Mouse (Mus musculus) kidney, postnatal 25 days (tissue): Measurements from ENCODE around the gene Fyn.

Source experiments
- DNase-seq, 2 experiments: peaks; one replicate each; pipeline ENCODE4 v3.0.0; 2021; ENCODE audit warnings: mixed read lengths in 2 of 2

Gene Fyn

DNA sequence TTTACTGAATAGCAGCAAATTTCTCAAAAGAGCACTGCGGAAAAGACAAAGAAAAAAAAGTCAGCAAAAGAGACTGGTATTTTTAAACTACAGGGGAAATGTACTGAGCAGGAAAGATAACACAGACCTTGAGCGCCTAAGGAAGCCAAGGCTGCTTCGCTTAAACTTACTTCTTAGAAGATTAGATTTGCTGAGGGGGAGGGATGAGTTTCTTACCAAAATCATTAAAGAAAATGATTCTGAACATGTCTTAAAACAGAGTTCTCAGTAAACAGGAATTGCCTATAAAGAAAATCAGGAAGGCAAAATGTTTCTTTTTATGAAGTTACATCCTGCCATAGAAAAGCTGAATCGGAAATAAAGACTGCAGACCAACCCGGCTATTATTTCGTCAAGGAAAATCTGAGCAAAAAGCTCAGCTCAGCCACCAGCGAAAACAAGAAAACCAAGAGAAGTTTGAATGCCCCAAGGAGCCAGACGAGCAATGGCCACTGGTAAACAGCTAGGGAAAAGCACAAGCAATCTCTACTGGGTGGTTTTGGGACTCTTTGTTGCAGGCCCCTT, at the start of gene Fyn:
TSS of gene Fyn (plus strand) at position 284 of the 564 bp plus-strand sequence.
- DNase-seq: no peak

DNA sequence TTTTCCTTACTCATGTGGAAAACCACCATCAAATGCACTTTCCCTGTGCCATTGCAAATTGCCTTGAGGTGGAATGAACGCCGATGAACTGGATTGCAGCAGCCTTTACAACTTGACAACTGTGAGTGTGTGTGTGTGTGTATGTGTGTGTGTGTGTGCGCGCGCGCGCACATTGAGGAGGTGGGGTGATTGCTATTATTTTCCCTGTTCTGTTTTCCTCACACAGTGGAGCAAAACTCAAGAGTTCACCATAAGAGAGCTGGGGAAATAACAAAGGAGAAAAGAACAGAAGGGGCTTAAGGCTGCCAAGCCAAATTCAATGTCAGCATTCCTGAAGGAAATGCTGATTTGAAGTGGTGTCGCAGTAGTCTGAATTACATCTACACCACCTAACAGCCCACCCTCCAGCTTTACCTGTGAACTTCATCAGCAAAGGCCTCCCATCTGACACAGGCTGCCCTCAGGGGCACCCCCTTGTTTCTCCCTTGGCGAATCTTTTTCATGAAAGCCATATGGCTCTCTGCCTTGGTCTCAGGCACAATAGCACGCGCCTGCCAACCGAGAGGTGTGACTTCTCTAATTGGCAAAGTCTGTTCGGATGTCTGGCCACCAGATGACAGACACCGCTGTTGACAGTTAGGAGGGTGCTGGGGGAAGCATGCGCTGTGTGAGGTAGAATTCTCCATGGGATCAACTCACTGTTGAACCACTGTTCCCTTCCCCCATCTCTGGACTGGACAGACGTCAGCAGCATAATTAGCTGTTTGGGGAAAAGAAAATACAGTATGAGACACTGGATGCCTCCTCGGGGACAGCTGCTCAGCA, 47.6 kb upstream of the Fyn start:
- no peak for DNase-seq

DNA sequence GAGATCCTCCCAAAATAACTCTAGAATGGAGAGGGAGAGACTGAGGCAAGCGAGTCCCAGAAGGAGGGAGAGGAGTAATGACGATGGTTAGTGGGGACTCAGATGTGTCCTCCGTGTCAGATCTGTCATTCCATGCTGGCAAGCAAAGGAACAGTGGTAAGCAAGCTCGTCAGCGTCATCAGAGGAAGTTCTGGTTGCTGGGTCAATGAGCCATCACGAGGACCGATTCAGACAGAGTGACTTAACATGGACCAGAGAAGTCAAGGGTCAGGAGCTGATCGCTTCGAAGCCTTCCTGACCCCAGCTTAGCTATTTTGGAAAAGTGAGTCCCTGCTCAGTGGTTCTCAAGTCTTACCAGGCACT, 47.1 kb upstream of the Fyn start:
- no peak for DNase-seq

DNA sequence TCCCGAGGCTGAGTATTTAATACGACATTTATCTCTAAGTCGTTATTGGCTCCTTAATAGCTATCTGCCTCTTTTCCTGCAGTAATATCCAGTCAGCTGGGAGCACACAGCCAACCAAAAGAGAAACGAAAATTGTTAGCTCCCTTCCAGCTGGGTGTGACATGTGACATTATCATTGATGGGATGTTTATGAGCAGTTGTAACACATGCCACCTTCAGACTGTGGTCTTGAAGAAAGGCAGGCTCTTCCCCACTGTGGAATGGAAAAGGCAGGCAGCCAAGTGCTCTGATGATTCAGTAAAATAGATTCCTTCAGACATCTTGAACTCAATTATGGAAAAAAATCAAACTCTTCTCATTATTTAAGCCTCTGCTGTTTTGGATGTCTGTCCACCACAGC, 46.5 kb upstream of the Fyn start:
- no peak for DNase-seq

DNA sequence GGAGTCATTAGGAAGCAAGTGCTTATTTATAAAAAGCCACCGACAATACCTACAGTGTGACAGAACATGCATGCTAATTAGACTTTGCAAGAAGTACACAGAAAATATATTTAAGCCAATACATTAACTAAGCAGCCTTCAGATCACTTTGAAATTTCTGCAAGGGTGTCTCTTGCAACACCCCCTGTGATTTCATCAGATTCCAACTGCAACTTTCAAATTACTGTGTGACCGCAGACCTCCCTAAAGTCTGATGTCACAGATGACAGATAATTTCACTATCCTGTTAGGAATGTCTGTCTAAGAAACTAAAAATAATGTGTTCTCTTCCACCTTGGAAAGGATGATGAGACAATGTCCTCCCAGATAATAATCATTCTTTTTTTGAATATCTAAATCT, 44.4 kb upstream of the Fyn start:
- DNase-seq: no peak

DNA sequence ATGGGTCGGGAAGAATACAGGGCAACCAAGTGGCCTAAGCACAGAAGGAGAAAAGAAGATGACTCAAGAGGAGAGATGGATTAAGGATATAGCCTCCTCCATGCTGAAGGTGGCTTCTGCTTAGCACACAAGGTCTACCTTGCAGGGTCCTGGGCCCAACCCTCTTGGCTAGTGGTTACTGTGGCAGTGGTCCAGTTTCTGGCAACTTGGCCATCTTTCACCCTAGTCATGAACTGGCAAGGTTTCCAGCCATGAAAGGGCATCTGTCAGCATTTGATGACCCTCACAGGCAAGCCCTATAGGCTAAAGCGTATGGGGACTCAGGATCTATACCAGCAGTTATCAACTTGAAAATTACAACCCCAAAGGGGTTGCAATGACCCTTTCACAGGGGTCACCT, 40.0 kb upstream of the Fyn start:
- DNase-seq: no peak

DNA sequence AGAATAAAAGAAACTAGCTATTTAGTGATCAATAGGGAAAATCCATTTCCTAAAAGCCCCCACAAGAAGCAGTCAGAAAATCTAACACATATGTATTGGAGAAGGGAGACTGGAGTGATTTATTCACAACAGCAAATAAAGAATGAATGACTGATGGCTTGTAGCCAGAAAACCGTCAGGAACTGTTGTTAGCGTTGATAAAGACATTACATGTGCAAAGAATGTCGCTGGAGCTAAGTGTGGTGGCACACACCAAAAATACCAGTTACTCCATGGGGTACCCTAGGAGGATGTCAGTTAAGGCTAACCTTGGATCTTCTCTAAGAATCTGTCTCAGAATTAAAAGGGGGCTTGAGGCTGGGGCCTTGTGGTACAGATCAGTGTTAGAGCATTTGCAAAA, 34.3 kb upstream of the Fyn start:
- DNase-seq: no peak

DNA sequence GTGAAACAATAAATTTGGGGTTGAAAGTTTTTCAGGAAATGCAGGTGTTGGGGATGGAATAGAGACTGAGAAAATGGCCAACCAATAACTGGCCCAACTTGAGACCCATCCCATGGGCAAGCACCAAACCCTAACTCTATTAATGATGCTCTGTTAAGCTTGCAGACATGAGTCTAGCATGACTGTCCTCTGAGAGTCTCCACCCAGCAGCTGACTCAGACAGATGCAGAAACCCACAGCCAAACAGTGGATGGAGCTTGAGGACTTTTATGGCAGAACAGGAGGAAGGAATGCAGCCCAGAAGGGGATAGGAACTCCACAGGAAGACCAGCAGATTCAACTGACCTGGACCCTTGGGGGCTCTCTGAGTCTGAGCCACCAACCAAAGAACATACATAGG, 32.8 kb upstream of the Fyn start:
- DNase-seq: no peak

DNA sequence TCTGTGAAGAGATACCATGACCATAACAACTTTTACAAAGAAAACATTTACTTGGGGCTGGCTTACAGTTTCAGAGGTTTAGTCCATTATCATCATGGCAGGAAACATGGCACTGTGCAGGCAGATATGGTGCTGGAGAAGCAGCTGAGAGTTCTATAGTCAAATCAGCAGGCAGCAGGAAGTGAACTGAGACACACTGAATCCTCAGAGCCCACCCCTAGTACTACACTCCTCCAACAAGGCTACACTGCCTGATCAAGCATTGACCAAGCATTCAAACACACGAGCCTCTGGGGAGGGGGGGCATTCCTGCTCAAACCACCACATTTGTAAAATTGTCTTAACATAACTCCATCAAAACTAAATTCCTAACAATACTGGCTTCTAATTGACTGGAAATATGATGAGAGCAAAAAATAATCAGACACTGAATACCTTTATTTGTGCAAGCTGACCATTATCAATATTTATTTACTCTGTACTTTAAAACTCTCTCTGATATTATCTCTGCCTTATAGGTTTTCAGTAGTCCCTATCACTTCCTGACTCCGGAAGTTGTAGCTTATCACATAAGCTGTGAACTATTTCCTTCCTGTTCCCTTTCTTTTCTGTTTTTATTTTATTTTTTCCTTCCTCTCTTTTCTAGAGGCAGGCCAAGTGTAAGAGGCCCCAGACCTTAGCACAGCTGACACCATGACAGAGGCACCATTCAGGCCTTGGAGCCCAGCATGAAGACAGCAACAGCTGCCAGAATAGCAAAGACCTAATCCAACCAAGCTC, 29.3 kb upstream of the Fyn start:
- DNase-seq: no peak

DNA sequence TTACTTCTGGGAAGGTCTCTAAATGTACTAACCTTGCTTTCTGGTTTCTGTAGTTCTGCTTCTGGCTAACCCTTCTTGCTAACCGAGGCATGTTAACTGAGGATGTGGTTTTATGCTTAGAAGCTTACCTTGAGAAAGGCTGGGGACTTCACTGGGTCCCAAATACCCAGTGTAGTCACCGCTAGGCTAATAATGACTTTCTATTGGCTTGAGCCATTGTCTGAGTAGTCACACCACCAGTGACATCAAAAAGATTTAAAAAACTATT, 28.8 kb upstream of the Fyn start:
- DNase-seq: no peak

DNA sequence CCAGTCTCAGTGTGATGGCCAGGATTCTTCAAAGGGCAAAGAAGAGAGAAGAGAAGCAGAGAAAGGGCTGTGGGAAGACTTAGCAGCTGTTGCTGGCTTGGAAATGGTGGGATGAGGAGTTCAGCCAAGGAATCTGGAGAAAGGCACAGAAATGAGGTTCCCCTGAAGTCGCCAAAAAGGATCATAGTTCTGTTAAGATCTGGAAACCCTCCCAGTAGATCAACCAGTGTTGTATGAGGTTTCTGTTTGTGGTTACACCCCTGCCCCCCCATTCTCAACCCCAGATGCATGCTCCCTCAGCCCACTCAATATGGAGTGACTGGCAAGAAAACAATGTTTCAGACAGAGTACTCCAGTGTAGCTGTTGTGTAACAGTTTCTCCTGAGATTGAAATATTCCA, 25.1 kb upstream of the Fyn start:
- DNase-seq: no peak

DNA sequence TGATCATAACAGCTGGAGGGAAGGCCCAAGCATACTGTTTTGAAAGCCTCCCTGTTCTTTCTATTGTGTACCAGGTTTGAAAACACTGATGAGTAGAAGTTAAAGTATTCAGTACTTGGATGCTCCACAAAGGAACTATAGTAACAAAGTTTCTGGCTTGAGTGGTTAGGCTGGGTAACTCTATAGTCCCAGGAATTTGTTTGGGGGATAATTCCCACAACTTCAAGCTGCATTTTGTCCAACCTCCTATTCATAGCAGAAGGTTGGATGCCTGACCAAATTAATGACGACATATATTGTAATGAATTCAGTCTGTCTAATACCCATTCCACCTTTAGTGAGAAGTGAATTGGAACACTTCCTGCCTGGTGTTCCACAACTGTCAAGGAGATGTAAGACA, 22.7 kb upstream of the Fyn start:
- DNase-seq: no peak

DNA sequence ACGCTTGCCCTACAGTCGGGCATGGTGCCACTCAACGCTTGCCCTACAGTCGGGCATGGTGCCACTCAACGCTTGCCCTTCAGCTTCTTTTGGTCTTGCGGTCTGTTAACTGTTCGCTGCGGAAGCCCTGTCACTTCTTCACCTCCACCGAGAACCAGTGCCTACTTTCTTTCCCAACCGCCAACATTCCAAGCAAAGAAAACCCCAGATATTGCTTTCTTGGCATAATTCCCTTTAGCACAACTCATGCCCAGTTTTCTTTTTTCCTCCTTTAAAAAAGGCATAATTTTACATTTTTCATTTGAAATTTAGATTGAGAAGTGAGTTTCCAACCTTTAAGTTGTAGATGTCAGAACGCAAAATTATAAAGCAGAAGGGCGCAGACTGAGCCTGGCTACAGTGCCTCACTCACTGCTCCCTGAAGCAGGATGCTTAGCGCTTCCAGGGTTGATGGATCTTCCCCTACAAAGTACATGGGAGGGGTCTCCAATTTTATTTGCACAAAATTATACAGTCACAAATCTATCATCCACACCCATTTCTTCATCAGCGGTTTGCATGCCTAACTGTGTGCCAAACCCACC, 18.8 kb upstream of the Fyn start:
- DNase-seq: no peak

DNA sequence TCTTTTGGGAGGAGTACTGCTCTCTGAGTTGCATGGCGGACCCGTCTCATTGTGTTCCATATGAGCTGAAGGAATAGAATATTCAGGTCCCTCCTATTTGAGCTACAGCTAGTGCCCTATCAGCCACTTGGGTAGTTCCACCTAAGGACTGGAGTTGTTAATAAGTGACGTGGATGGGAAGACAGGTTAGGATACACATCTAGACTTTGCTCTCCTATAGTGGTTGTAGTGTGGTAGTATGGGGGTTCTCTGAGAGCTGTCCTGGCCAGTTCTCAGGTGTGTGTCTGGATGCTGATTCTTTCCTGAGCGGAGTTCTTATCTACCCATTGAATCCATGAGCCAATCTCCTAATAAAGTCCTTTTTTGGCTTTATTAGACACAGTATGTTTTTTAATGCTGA, 4.5 kb upstream of the Fyn start:
- no peak for DNase-seq

DNA sequence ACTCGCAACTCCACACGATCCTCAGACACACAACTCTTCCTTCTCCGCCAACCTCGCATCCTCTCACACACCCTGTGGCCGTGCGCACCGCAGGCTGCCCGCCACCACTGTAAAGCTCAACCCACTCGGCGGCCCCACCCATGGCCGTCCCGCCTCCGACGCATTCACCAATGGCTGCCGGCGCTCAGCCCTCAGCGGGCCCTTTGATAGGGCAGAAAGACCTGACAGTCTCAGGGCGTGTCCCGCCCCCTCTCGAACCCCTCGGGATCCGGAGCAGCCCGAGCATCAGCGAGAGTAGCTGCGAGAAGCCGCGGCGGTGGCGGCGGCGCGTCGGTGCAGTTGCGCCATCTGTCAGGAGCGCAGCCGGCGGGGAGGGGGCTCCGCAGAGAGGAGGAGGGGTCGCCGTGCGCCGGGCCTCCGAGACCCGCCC, 862 bp downstream of the Fyn start:
- DNase-seq: peak; percentile 92 to 96

DNA sequence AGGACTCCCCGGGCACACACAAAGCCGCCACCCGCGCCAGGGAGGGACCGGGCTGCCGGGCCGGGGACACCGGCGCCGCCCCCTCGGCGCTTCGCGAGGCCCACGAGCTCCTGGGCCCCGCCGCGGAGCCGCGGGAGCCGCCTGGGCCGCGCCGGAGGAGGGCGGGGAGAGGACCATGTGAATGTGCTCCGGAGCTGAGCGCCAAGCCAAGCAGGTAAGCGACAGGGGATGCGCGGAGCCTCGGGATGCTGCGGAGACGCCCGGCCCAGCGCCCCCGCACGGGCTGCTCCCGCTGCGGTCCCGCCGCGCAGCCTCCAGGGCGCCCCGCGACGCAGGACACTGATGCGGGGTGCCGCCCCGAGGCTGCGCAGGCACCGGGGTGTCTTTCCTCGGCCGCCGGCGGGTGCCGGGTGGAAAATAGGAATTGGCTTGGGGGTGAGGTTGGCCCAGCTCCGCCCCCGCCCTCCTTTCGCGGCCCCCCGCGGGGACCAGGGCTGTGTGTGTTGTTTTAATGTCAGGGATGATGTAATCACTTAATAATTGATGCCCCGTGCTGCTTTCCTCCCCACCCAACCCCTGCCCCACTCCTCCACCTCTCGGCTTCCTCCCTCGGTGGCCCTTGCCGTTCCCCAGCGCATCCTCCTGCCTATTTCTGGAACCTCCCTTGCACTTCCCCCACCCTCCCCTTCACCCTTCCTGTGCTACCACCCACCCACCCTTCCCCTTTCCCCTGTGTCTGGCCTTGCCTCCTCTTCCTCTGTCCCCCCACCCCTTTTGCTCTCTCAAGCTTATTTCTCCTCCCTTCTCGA, 1.5 kb downstream of the Fyn start:
- peak; percentile 10 to 64 for DNase-seq

DNA sequence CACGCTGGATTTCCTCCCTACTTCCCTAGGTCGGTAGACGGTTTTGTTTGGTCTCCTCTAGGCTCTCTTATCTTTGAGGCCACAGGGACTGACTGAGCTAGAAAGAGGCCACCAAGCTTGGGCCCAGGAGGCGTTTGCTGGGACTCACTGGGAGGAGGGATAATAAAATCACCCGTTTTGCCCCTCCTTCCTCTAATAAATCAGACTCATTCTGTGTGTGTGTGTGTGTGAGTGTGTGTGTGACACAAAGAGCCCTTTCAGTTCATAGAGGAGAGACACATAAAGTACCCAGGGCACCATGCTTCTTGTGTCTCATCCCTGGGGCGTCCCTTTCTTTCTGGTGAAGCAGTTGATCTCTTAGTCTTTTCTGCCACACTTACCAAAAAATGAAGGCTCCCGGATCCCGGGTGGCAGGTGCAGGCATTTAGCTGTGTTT, 2.1 kb downstream of the Fyn start:
- peak in 1 of 2 experiments; percentile 14 for DNase-seq

DNA sequence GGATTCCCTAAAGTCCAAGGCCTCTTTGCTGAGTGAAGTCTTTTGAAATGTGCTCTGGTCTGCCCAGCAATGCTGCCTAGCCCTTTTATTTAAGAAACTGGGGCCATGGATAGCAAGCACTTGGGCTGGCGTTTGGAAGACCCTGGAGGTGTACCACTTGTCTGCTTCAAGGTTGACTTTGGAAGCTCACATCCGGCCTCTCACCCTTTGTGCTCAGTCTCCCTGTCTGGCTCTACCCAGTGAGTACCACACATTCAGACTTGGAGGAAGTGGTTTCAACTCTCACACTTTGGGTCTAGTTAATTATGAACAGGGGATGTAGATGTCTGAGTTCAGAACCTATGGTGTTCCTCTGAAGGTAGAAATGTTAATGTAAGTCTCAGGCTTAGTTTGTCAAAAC, 2.8 kb downstream of the Fyn start:
- DNase-seq: no peak

DNA sequence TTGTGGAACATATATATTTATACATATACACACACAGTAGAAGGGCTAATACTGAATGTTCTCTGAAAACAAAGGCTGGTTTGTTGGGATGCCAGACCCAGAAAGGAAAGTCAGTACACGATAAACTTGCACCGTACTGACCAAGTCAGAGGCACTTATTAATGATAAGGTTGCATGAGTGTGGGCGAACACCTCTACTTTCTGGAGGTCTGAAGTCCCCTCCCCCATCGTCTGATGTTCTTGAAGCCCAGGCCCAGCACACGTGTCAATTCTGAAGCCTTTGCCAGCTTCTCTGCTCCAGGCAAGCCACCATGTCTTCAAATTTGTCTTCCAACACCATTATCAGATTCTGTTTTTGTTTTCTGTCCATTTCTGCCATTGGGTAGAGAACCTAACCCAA, 3.3 kb downstream of the Fyn start:
- no peak for DNase-seq

DNA sequence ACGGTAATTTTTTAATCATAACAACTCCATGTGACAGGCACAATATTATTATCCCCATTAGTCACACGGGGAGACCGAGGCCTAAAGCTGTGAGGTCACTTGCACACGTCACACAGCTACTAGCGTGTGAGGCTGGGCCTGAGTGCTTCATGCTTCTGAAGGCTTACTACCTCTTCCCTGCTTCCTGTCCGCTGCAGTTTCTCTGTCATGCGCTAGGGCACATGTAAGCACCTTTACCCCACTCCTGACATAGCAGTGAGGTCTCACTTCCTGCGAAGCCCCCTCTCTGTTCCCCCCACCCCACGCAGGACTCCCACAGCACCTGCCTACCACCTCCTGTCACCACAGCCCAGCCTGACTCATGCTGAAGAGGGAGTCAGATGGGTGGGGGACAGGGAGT, 8.0 kb downstream of the Fyn start:
- no peak for DNase-seq

DNA sequence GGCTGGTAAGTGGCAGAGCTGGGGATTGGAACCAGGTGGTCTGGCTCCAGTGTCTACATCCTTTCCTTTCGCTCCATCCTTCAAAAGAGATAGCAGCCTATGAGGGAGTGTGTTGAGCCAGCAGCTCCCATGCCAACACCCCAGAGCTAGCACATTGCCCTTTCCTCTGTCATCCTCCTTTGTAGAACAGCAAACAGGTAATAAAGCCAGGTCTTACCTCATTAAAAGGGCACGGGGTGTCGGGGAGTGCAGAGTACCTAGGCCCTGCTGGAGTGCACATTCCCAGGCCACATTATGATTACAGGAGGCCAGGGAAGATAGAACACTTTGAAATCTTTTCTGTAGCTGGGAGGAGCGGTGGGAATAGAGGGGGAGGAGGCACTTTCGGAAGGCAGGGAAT, 8.6 kb downstream of the Fyn start:
- DNase-seq: no peak

DNA sequence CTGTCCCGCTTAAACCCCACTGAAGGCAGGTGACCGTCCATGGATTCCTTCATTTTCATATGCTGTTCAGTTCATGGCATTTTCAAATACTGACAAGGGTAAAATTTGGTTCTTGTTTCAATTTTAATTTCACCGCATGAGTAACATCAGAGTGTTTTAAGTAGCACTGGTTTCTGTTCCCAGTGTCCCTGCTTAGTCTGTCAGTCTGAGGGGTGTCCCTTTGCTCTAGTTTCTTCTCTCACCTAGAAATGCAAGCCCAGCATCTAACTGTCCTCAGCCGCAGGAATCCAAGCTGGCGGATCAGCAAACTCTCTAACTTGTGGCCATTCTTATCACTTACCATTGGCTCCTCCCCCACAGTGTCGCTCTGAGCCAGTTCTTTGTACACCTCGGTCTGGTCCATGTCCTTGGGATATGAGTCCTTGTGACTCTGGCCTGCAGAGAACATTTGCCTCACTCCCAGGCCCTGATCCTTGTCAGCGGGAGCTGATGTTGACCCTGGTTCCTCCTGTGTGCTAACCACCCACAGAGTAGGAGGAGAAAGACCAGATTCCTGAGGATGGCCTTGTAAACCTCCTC, 9.5 kb downstream of the Fyn start:
- DNase-seq: no peak

DNA sequence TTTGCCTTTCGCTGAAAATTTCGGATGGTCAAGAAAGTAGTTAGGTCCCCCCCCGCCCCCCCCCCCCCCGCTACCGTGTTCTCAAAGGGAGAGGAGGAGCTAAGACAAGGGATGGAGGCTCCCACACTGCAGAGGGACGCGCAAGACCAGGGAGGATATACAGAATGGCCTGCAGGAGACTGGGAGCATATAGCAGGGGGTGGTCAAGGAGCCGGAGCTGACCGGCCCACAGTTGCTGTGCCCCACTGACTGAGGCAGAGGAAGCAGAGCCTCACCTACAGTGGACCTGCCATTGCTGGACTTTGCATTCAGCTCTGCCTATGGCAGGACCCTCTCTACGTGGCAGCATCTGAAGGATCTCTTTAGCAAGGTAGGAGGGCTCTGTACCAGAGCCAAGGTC, 10.6 kb downstream of the Fyn start:
- no peak for DNase-seq
